Mouse (Mus musculus) adrenal gland, postnatal 14 days (tissue): Measurements from ENCODE around the gene Slc38a7. TPM values are rescaled to one million over a fixed set of nuclear protein-coding genes. Genes with fewer than 3 reads are reported as not detected.
"Not testable (repeated sequence)": the region's sequence is repeated elsewhere in the genome, so short reads cannot be mapped to it uniquely, and the experiment has no call there.

Experiments used
- DNase-seq: peaks from one replicate; pipeline ENCODE4 v3.0.0; 2021; ENCODE audit warnings: mixed read lengths
- long read RNA-seq, 2 experiments: library from polyadenylated mRNA; stranded (forward); transcript quantifications; one replicate each; pipeline ENCODE4 v2.0.0; 2021
- total RNA-seq: library from RNA; stranded (reverse); gene quantifications from 2 replicates; pipeline ENCODE4 v1.2.3, GENCODE M21; 2021

Gene Slc38a7
- total RNA-seq = 13.3 and 13.6 TPM in 2 replicates
- long read RNA-seq, experiment 1, transcript Slc38a7-204 (12 exons, 3,315 nt) = major isoform, 9 of 21 reads
- long read RNA-seq, experiment 1, partial matches to known transcripts = 5 of 21 reads
- long read RNA-seq, experiment 1, other reads (novel, unspliced or antisense) = 7 of 21 reads
- long read RNA-seq, experiment 2, transcript Slc38a7-204 (12 exons, 3,315 nt) = major isoform, 5 of 11 reads
- long read RNA-seq, experiment 2, partial matches to known transcripts = 1 of 11 reads
- long read RNA-seq, experiment 2, other reads (novel, unspliced or antisense) = 5 of 11 reads

DNA sequence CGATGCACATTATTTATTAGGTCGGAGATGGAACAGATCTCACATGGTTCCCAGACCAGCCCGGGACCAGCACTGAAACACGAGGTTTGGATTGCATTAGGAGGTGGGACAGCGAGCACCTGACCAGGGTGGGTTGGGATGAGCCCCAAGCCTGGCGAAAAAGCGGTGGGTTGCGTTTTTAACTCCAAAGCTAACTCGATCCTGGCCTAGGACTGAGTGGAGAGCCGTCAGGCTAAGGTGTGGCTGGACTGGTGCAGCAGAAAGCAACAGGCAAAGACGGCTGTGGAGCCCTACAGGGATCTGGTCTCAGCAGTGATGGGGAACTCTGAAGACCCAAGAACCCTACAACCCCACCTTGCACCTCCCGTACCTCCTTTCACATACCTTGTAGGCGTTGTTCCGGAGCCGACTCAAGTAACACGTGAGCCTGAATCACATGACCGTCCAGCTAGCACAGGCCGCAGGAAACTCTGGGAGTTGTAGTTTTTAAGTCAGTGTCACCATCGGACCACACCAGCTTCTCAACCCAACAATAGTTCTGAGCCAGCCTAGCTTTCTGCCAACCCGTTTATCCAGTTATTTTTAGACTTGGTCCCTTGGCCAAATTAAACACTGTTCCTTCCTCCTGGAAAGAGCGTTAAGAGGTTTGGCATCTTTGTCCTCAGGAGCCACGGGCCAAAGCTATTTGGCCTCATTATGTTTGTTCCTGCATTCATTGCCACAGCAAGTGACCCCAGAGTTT, at the start of gene Slc38a7:
Gene Slc38a7, minus strand, starts transcription at position 438 of the 742 bp plus-strand sequence.
- DNase-seq = peak; percentile 77

DNA sequence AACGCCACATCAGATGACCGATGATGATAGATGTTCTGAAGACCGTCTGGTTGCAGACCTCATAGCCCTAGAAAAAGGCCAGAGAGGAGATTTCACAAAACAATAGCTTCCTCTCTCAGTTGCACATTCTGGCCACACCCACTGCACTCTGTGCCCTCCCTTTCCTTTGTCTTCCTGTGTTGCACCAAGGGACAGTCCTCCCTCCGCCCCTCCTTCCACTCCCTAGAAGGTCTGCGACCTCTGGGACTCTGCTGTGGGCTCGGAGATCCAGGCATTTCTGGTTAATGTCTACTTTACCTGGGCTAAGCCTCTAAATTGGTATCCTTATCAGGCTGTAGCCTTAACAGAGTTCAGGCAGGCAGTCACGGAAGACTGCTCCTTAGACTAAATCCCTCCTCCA, 48.5 kb upstream of the Slc38a7 start:
- peak; percentile 9 for DNase-seq

GRCm38 (mm10) chr8:95893701-95894100, 40.4 kb upstream of the Slc38a7 start:
- no peak for DNase-seq

- peak; percentile 95 for DNase-seq
Observed at GRCm38 (mm10) chr8:95888285-95889136, 35.2 kb upstream of the Slc38a7 start, which contains the start of gene Got2. Got2 (minus strand) TSS chr8:95888547.

GRCm38 (mm10) chr8:95887578-95888284, 34.4 kb upstream of the Slc38a7 start:
- DNase-seq = peak; percentile 90

DNA sequence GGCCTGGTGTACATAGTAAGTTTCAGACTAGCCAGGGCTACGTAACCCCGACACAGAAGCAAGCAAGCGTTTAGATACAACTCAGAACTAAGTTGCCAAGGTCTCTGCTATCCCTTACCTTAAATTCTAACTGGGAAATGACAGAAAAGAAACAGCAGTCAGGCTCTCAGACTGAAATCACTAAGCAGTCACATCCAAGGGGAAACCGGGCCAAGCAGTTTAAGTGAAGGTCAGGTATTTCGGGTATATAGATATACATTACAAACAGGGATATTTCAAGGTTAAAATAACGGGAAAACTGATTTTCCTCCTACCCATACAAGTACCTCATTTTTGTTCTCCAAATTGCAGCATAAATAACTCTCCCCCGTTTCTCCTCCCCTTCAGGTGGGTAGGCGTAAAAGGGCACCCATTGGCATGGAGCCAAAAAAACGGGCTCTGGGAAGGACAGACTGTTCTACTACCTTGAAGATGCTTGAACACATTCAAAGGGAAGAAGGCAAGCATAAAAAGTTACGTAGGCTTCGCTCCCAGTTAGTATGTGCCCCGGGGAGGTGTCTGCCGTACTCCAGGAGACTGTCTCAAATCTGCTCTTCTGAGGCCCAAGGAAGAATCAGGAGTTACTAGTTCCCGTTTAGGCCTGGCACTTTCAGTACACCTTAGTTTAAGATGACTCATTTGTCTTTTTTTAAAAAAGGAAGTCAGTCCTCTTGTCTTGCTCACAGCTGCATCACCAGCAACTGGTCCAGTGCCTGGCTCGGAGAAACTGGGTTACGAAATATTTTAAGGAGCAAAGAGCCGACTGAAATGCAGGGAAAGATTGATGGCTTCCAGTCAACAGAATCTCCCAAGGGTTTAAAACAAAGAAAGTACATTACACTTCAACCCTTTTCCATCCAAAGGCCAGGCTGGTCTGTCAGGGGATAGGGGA, 33.6 kb upstream of the Slc38a7 start:
- peak; percentile 48 for DNase-seq

GRCm38 (mm10) chr8:95885966-95886365, 32.6 kb upstream of the Slc38a7 start:
- DNase-seq = no peak

GRCm38 (mm10) chr8:95885271-95885841, 32.0 kb upstream of the Slc38a7 start:
- DNase-seq = no peak

- no peak for DNase-seq
Observed at GRCm38 (mm10) chr8:95884491-95884890, 31.2 kb upstream of the Slc38a7 start.

- DNase-seq = no peak
Observed at GRCm38 (mm10) chr8:95882191-95882590, 28.9 kb upstream of the Slc38a7 start.

DNA sequence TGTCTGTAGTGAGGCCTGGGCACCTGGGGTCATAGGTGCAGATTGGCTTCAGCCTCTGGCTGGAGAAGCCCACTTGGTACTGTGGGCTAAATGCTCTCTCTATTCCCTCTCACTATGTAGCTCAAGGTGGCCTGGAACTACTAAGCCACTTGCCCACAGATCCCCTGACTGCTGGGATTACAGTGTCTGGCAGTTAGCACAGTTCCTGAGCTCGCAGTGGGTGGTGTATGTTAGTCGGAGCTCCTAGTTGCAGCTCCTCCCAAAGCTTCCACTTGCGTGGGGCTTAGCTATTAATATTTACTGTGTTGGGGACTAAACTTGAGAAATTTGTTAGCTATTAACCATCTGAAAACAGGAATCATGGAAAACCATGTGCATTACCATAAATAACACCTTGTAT, 28.2 kb upstream of the Slc38a7 start:
- no peak for DNase-seq

GRCm38 (mm10) chr8:95879823-95880222, 26.5 kb upstream of the Slc38a7 start:
- DNase-seq = no peak

DNA sequence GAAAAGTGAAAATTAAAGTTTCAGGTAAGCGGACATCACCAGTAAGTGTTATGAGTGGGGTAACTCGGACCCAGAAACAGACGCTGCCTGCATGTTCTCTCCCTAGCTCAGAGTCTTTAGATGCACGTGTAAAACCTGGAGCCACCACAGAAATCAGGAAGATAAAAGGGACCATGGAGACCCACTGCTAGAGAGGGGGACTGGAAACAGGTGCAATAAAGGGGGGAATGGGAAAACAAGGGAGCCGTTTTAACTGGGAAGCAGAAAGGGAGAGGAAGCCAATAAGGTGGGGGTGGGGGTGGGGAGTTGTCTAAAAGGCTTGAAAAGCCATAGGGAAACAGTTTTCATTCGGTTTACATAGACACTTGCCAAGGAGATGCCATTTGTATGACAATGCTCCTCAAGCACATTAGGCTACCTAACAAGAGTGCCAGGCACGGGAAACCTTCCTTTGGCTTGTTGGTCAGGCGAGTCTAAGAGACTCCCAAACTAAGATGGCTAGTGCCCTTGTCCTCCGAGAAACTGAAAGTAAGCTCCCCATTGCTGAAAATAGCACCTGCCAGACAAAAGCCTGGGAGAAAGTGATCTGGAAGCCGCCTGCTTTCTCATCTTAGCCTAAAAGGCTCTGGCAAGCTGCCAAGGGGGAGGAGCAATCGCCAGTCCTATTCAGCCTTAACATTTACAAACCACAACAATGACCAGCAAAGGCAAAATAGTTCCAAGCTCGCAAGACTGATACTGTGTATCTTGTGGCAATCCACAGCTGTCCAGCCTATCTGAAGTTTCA, 25.0 kb upstream of the Slc38a7 start:
- DNase-seq = peak; percentile 76

- no peak for DNase-seq
Observed at GRCm38 (mm10) chr8:95875270-95875669, 21.9 kb upstream of the Slc38a7 start.

DNA sequence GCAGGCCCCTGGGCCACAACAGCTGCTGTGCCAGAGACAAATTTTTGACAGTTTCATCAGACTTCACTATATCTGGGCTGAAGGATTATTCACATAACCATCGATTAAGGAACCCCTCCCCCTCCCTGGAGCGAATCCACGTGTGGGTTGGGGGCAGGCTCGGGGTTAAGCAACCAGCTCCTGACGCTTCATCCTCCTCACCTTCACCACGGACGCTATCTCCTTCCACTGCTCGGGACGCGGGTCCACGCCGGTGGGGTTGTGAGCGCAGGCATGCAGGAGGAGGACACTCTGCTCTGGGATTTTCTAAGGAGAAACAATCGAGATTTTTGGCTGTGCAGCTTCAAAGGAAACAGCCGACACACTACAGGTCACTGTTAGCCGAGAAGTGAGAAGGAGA, 18.4 kb upstream of the Slc38a7 start:
- no peak for DNase-seq

DNA sequence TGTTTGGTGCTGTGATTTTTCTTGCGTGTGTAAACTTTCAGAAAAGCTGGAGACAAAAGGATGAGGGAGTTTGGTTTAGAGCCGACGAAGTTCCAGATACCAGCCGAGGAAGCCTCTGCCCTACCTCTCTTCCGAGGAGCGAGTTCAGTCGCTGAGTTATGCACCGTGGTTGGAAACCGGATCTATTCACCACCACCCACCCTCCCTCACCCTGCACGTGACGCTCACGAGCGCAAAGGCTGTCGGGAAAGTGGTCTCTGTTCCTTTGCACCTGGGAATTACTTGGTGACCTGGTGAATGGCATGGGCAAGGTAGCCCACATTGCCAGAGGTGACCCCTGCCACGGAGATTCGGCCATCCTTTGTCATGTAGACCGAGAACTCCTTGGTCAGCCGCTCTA, 11.5 kb upstream of the Slc38a7 start:
- DNase-seq = not testable (repeated sequence)

GRCm38 (mm10) chr8:95863761-95864440, 10.6 kb upstream of the Slc38a7 start:
- not testable (repeated sequence) for DNase-seq

GRCm38 (mm10) chr8:95854174-95854573, 835 bp upstream of the Slc38a7 start:
- no peak for DNase-seq

DNA sequence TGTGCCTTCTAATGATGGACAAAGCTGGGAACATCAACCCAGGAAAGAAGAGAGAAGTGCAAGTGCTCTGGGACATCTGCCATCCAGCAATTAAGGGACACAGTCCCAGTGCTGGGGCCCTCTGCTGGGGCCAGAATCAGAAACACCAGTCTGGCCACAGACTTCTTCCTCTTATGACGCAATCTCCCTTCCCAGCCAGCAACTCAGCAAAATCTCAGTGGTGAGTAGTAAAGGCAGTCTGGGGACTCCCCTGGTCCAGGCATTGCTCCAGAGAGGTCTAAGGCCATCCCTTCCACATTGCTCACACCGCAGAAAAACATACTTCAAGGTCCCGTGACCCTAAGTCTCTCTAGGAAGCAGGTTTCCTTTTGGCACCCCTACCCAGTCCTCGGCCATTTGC, 1.0 kb downstream of the Slc38a7 start:
- peak; percentile 70 for DNase-seq
